Mouse (Mus musculus) ES-CJ7 (cell line): Measurements from ENCODE around the gene Cldn12.

Source experiments
- DNase-seq: peaks from one replicate; pipeline ENCODE4 v3.0.0; 2011; ENCODE audit warnings: low read depth, low spot score

Cldn12 gene

GRCm38 (mm10) chr5:5494269-5495005 lies 20.3 kb downstream of the Cldn12 start:
- peak; percentile 62 for DNase-seq

- DNase-seq = peak; percentile 50
Measured at GRCm38 (mm10) chr5:5492163-5492562, 22.6 kb downstream of the Cldn12 start.

GRCm38 (mm10) chr5:5486071-5486470 lies 28.7 kb downstream of the Cldn12 start:
- peak; percentile 51 for DNase-seq

- DNase-seq = no peak
Measured at GRCm38 (mm10) chr5:5483254-5483858, 31.4 kb downstream of the Cldn12 start.

GRCm38 (mm10) chr5:5481662-5482061 lies 33.1 kb downstream of the Cldn12 start:
- DNase-seq = peak; percentile 35

- no peak for DNase-seq
Measured at GRCm38 (mm10) chr5:5479043-5479442, 35.7 kb downstream of the Cldn12 start, which contains the start of gene 1700015F17Rik. Gene 1700015F17Rik, minus strand, starts transcription at chr5:5479143.

GRCm38 (mm10) chr5:5476133-5476532 lies 38.6 kb downstream of the Cldn12 start:
- no peak for DNase-seq

- no peak for DNase-seq
Measured at GRCm38 (mm10) chr5:5465256-5465655, 49.5 kb downstream of the Cldn12 start.
